Mouse (Mus musculus) neural tube, embryonic 11.5 days (tissue): Measurements from ENCODE around the gene Mthfsl. TPM values are rescaled to one million over a fixed set of nuclear protein-coding genes. Genes with fewer than 3 reads are reported as not detected.
A peak's percentile ranks its signal among the peaks of the same experiment; 100 is the strongest.
"Not testable (repeated sequence)": the region's sequence is repeated elsewhere in the genome, so short reads cannot be mapped to it uniquely, and the experiment has no call there.

Experiments used
- ATAC-seq: fragments of 200-750 bp; cut with Nextera tagmentation; 2 replicates; pipeline ENCODE4 v1.8.0; 2017; ENCODE audit warnings: moderate number of reproducible peaks, mild to moderate bottlenecking, moderate TSS enrichment, moderate library complexity; ENCODE audit not compliant: insufficient read depth, low FRiP score, low TSS enrichment
- DNase-seq: peaks from one replicate; pipeline ENCODE4 v3.0.0-alpha.2; 2015; ENCODE audit warnings: low spot score
- H3K27ac ChIP-seq: fragments of 300-500 bp; sonication (generic); 2 replicates; pipeline ENCODE4 v1.5.1; 2014; ENCODE audit warnings: low read depth, mild to moderate bottlenecking, low read length
- H3K27me3 ChIP-seq: fragments of 300-500 bp; sonication (generic); 2 replicates; pipeline ENCODE4 v1.6.1; 2014; ENCODE audit warnings: mild to moderate bottlenecking, low read length, mixed read lengths; ENCODE audit not compliant: control insufficient read depth, insufficient read depth
- H3K36me3 ChIP-seq: fragments of 300-500 bp; sonication (generic); 2 replicates; pipeline ENCODE4 v1.6.1; 2014; ENCODE audit warnings: mild to moderate bottlenecking, low read length, moderate library complexity, mixed read lengths; ENCODE audit not compliant: control insufficient read depth, insufficient read depth
- H3K4me1 ChIP-seq: fragments of 300-500 bp; sonication (generic); 2 replicates; pipeline ENCODE4 v1.6.1; 2014; ENCODE audit warnings: low read length, mixed read lengths; ENCODE audit not compliant: control insufficient read depth, insufficient read depth
- H3K4me2 ChIP-seq: fragments of 300-500 bp; sonication (generic); 2 replicates; pipeline ENCODE4 v1.6.1; 2014; ENCODE audit warnings: low read depth, mild to moderate bottlenecking, moderate library complexity
- H3K4me3 ChIP-seq: fragments of 300-500 bp; sonication (generic); 2 replicates; pipeline ENCODE4 v1.5.1; 2014; ENCODE audit warnings: low read depth, low read length
- H3K9ac ChIP-seq: fragments of 300-500 bp; sonication (generic); 2 replicates; pipeline ENCODE4 v1.6.1; 2014; ENCODE audit warnings: mild to moderate bottlenecking, low read length
- H3K9me3 ChIP-seq: fragments of 300-500 bp; sonication (generic); 2 replicates; pipeline ENCODE4 v1.6.1; 2016; ENCODE audit warnings: low read length; ENCODE audit not compliant: control insufficient read depth
- WGBS: fragments of 180-500 bp; shearing (Covaris S2); extraction: QIAGEN DNeasy Blood & Tissue Kit; methylation state at CpG from one replicate; pipeline ENCODE4 v1.1.7; 2014; 5-methylcytosine and 5-hydroxymethylcytosine counted together
- polyA plus RNA-seq: library from polyadenylated mRNA; unstranded; fragments of >200 nt; fragmentation: Nextera tagmentation; extraction: Ambion mirVana; gene quantifications from 2 replicates; pipeline ENCODE4 v1.2.1, GENCODE M21; 2014

The Mthfsl gene
- 24.9 and 26.4 TPM in 2 replicates for polyA plus RNA-seq

DNA sequence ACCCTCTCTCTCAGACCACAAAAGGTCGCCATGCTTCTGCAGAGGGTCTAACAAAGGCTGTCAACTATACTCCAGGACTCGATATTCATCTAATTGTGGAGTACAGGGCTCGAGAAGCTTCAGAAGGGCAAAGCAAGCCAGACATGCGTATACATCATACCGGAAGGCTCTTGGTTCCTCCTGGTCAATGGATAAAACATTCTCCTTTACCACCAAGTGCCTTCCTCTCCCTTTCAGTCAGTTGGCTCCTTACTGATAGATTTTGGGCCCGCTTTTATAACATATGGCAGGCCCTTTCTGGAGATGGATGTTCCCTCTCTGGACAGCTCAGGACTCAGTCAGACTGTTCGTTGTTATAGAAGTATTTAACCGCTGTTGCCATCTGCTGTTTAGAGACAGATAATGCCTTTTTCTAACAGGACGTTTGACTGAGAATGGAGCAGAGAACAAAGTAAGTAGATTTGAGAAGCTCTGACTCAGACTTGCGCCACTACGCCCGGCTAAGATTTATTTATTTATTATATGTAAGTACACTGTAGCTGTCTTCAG, at the start of gene Mthfsl:
Mthfsl (minus strand) TSS at position 308 of the 549 bp plus-strand sequence.
- H3K27me3 ChIP-seq, H3K9me3 ChIP-seq, H3K36me3 ChIP-seq, H3K4me1 ChIP-seq, H3K9ac ChIP-seq: not testable (repeated sequence)
- Histone ChIP-seq H3K27ac (peak within 1 kb of the TSS; percentile 62; the same call in 1 of the 2 replicates), H3K4me2 (peak within 1 kb of the TSS; percentile 31; the same call in 1 of the 2 replicates), H3K4me3 (0 out of 2 replicates have a peak within 1 kb of the TSS, but pooled peaks have one; percentile 13)
- ATAC-seq = peak; percentile 51
- WGBS = 39% methylated on average over 10 of the region's 12 CpGs
- peak; percentile 11 for DNase-seq

DNA sequence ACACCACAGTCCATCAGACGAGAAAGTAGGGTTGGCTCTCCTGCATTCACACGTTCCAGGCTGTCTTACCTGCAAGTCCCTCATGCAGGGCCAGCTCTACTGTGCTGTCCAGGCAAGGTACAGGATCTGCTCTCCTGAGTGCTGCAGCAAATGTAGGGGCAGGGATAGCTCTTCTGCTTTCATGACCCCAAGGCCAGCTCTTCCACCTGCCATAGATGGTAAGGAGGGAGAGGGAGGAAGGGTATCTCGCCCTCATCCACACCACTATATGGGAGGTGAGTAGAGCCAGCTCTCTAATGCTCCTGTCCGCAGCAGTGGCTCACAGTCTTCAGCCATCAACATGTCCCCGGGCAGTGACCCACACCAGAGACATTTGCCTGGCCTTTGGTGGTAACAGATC, 49.4 kb upstream of the Mthfsl start:
- H3K4me2 ChIP-seq, DNase-seq, H3K27ac ChIP-seq, H3K4me3 ChIP-seq, H3K27me3 ChIP-seq, H3K9me3 ChIP-seq, H3K36me3 ChIP-seq, H3K9ac ChIP-seq, H3K4me1 ChIP-seq, ATAC-seq: not testable (repeated sequence)
- WGBS = 83% methylated on average over 4 of the region's 5 CpGs

DNA sequence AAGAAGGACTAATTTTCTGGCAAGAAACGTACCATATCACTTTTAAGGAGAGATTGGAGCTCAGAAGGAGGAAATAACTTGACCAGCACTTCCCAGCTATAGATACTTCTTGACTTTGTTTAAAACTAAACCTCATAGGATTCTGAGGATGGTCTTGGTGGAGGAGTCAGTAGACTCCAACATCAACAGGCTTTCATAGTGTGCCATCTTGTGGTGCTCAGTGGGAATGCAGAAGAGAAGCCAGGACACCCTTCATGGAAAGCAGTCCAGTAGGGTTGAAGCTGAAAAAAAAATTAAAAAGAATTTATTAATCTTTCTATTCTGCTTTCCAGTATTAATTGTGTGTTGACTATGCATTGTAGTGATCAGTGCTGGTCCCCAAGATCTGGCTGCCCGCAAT, 26.6 kb upstream of the Mthfsl start:
- not testable (repeated sequence) for DNase-seq, H3K36me3 ChIP-seq, H3K9me3 ChIP-seq, H3K9ac ChIP-seq, ATAC-seq, H3K27me3 ChIP-seq, H3K27ac ChIP-seq, H3K4me1 ChIP-seq, H3K4me2 ChIP-seq, H3K4me3 ChIP-seq
- WGBS = no CpG with 5 or more reads among the region's 2 CpGs

DNA sequence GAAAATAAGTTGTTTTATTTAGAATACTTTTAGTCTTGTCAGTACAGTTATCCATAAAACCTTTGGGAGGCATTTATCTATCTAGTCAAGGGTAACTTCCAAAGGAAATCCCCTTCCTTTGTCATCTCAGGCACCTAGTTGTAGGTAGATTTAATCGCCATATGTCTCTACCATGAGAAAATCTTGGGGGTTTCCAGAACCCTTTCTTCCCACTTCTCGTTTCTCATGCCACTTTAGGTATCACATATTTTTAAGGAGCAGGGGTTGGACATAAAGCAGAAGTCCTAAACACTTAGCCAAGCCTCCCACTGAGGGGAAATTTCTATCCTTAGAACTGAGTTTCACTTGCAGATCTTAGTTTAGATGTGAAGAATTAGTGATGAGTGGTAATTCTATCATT, 25.9 kb upstream of the Mthfsl start:
- not testable (repeated sequence) for H3K9ac ChIP-seq, H3K27me3 ChIP-seq, H3K4me3 ChIP-seq, ATAC-seq, H3K9me3 ChIP-seq, DNase-seq, H3K27ac ChIP-seq, H3K4me2 ChIP-seq, H3K4me1 ChIP-seq, H3K36me3 ChIP-seq
- no CpG with 5 or more reads among the region's 2 CpGs for WGBS

DNA sequence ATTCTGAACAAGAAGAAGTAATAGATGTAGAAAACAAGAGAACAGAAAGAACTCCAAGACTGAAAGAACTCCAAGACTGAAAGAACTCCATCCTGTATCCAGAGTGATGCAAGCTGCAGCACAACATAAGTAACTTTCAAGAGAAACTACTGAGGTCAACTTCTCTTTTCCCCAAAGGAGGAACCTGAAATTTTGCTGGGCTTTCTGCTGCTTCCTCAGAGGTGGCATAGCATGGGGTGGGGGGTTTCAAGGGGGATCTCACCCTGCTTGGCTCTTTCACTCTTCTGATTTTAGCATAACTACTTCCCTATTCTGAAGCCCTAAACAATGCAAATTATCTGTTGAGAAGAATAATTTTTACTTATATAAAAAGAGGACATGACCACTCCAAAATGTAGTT, 15.2 kb upstream of the Mthfsl start:
- H3K27ac ChIP-seq, DNase-seq, H3K4me1 ChIP-seq, H3K9me3 ChIP-seq, H3K4me3 ChIP-seq, H3K36me3 ChIP-seq, H3K4me2 ChIP-seq, H3K9ac ChIP-seq, ATAC-seq, H3K27me3 ChIP-seq: not testable (repeated sequence)

DNA sequence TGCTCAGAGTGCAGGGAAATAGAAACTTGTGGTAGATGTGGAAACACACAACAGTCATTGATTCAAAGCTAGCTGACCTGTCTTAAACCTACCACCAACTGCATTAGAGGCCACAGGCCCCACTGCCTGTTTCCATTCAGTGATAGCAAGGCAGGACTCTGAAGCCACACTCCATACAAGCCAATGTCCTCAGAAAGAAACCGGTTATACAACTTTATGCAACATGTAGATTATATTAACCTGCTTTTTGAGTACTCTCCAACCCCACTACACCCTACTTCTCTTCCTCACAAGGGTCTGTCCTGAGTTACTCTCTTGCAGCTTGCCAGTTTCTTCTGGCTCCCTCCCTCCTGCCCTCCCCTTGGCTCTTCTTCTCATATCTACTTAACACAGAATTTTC, 13.1 kb upstream of the Mthfsl start:
- 92% methylated on average over 1 of the region's 1 CpGs for WGBS
- not testable (repeated sequence) for H3K9me3 ChIP-seq, H3K27ac ChIP-seq, H3K27me3 ChIP-seq, H3K4me2 ChIP-seq, H3K4me3 ChIP-seq, H3K9ac ChIP-seq, DNase-seq, H3K4me1 ChIP-seq, H3K36me3 ChIP-seq, ATAC-seq

DNA sequence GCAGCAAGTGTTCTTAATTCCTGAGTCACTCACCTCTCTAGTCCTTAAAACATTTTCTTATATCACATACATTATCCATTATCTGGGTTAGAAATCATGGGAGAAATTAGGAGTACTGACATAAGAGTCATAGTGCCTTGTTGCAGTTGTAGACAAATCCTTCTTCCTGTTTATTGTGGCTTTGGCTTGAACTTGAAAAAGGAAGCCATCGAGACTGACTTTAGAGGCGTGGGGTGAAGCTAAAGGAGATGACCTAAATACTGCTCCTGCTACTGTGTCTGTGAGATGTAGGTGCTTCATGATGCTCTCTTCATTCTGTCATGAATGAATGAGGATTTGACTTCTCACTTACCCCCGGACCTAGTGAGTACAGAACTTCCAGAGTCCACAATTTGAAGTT, 12.2 kb upstream of the Mthfsl start:
- H3K27ac ChIP-seq, H3K4me2 ChIP-seq, H3K4me3 ChIP-seq, H3K36me3 ChIP-seq, H3K9me3 ChIP-seq, H3K4me1 ChIP-seq, DNase-seq, ATAC-seq, H3K9ac ChIP-seq, H3K27me3 ChIP-seq: not testable (repeated sequence)
- 88% methylated on average over 1 of the region's 3 CpGs for WGBS

DNA sequence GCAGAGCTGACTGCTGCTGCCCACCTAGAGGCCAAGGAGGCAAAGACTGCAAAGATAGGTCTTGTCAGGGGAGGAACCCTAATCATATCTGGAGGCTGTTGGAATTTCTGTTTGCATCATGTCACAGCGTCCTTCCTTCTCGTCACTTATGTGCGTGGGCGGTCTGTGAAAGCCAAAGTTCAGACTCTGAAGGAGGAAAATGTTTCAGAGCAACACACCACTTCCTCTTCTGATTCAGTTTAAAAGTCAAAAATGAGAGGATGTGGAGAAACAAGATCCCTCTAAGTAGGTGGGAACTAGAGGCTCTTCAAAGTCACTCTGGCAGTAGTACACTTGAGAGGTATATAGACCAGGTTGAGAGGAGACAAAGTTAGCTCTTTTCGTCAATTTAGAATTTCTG, 11.6 kb upstream of the Mthfsl start, which contains the start of gene Bcl2a1d:
Bcl2a1d (minus strand) TSS at position 187 of the 400 bp plus-strand sequence.
- H3K4me2 ChIP-seq, H3K27ac ChIP-seq, H3K9me3 ChIP-seq, H3K9ac ChIP-seq, H3K27me3 ChIP-seq, ATAC-seq, H3K36me3 ChIP-seq, DNase-seq, H3K4me1 ChIP-seq, H3K4me3 ChIP-seq: not testable (repeated sequence)
- WGBS = 93% methylated on average over 5 of the region's 5 CpGs

DNA sequence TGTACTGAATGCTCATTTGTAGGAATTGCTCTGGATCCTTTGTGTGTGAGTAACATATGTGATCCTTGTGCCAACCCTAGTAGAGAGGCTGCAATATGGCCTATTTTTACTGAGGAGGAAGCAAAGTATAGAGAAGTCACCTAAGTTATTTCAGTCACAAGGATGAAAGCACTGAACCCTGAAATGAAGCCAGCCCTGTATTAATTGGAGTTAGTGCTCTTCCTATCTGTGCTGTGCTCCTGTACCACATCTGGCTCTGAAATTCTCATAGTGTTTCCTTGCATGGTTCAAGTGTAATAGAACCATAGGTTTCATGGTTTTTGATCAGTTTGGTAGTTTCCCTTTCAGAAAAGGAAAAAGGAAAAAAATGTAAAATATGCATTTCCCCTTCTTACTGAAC, 8.2 kb upstream of the Mthfsl start:
- H3K36me3 ChIP-seq, ATAC-seq, H3K4me1 ChIP-seq, DNase-seq, H3K4me3 ChIP-seq, H3K9ac ChIP-seq, H3K4me2 ChIP-seq, H3K27me3 ChIP-seq, H3K9me3 ChIP-seq, H3K27ac ChIP-seq: not testable (repeated sequence)
